Mouse (Mus musculus) hindbrain, embryonic 12.5 days (tissue): ENCODE measurements around the gene Ptpdc1. TPM values are rescaled to one million over a fixed set of nuclear protein-coding genes. Genes with fewer than 3 reads are reported as not detected.
A peak's percentile ranks its signal among the peaks of the same experiment; 100 is the strongest.

ENCODE experiments used
- ATAC-seq: fragments of 200-750 bp; cut with Nextera tagmentation; 2 replicates; pipeline ENCODE4 v1.8.0; 2017; ENCODE audit warnings: moderate TSS enrichment; ENCODE audit not compliant: low FRiP score
- H3K27ac ChIP-seq: fragments of 300-500 bp; sonication (generic); 2 replicates; pipeline ENCODE4 v1.5.1; 2016; ENCODE audit warnings: mild to moderate bottlenecking
- H3K27me3 ChIP-seq: fragments of 300-500 bp; sonication (generic); 2 replicates; pipeline ENCODE4 v1.6.1; 2016; ENCODE audit warnings: mild to moderate bottlenecking
- H3K36me3 ChIP-seq: fragments of 300-500 bp; sonication (generic); 2 replicates; pipeline ENCODE4 v1.6.1; 2016; ENCODE audit warnings: mild to moderate bottlenecking
- H3K4me1 ChIP-seq: fragments of 300-500 bp; sonication (generic); 2 replicates; pipeline ENCODE4 v1.6.1; 2016
- H3K4me2 ChIP-seq: fragments of 300-500 bp; sonication (generic); replicated peaks from 2 replicates; pipeline ENCODE4 v1.6.1; 2016; ENCODE audit warnings: mild to moderate bottlenecking
- H3K4me3 ChIP-seq: fragments of 300-500 bp; sonication (generic); 2 replicates; pipeline ENCODE4 v1.5.1; 2016; ENCODE audit warnings: mild to moderate bottlenecking
- H3K9ac ChIP-seq: fragments of 300-500 bp; sonication (generic); 2 replicates; pipeline ENCODE4 v1.6.1; 2016; ENCODE audit warnings: mild to moderate bottlenecking, moderate library complexity
- H3K9me3 ChIP-seq: fragments of 300-500 bp; sonication (generic); replicated peaks from 2 replicates; pipeline ENCODE4 v1.6.1; 2016; ENCODE audit warnings: mild to moderate bottlenecking
- WGBS: fragments of 180-500 bp; shearing (Covaris S2); methylation state at CpG from one replicate; pipeline ENCODE4 v1.1.7; 2016; 5-methylcytosine and 5-hydroxymethylcytosine counted together
- polyA plus RNA-seq: library from polyadenylated mRNA; unstranded; fragments of >200 nt; fragmentation: Nextera tagmentation; extraction: Ambion mirVana; gene quantifications from 2 replicates; pipeline ENCODE4 v1.2.1, GENCODE M21; 2016

Ptpdc1 gene
- polyA plus RNA-seq, 1 experiment from 2014 or later = 20.5 TPM

- Histone ChIP-seq H3K27me3 (no peaks in the 10 kb centered on the region), H3K9ac (no peak overlapping the region), H3K9me3 (no peaks in the 10 kb centered on the region), H3K4me1 (no peaks in the 10 kb centered on the region), H3K4me2 (no peak overlapping the region), H3K36me3 (peaks cover 17% of the 10 kb centered on the region; the same call in 1 of the 2 replicates), H3K4me3 (no peak overlapping the region), H3K27ac (no peak overlapping the region)
- WGBS = 81% methylated on average over 3 of the region's 3 CpGs
- ATAC-seq = no peak
Observed at GRCm38 (mm10) chr13:48603296-48603695, 22.2 kb downstream of the Ptpdc1 start.

- H3K9ac ChIP-seq = peak overlapping the region; percentile 3; the same call in 1 of the 2 replicates
- peak overlapping the region; percentile 13; the same call in 1 of the 2 replicates for H3K4me2 ChIP-seq
- peak overlapping the region; percentile 50 for H3K27ac ChIP-seq
- WGBS = 40% methylated on average over 7 of the region's 7 CpGs
- H3K4me1 ChIP-seq = peaks cover 25% of the 10 kb centered on the region
- H3K27me3 ChIP-seq = no peaks in the 10 kb centered on the region
- H3K4me3 ChIP-seq = no peak overlapping the region
- H3K36me3 ChIP-seq = peaks cover 12% of the 10 kb centered on the region; the same call in 1 of the 2 replicates
- peak; percentile 71; the same call in 1 of the 2 replicates for ATAC-seq
- no peaks in the 10 kb centered on the region for H3K9me3 ChIP-seq
Observed at GRCm38 (mm10) chr13:48594605-48595004, 30.9 kb downstream of the Ptpdc1 start.

- Histone ChIP-seq H3K36me3 (peaks cover 12% of the 10 kb centered on the region; the same call in 1 of the 2 replicates), H3K9ac (peak overlapping the region; percentile 3; the same call in 1 of the 2 replicates), H3K4me1 (peaks cover 25% of the 10 kb centered on the region), H3K9me3 (no peaks in the 10 kb centered on the region), H3K4me3 (no peak overlapping the region), H3K4me2 (peak overlapping the region; percentile 13; the same call in 1 of the 2 replicates), H3K27ac (peak overlapping the region; percentile 50), H3K27me3 (no peaks in the 10 kb centered on the region)
- no peak for ATAC-seq
- WGBS = 30% methylated on average over 10 of the region's 10 CpGs
Observed at GRCm38 (mm10) chr13:48594031-48594430, 31.4 kb downstream of the Ptpdc1 start.

GRCm38 (mm10) chr13:48593181-48593580 lies 32.3 kb downstream of the Ptpdc1 start:
- Histone ChIP-seq H3K9me3 (no peaks in the 10 kb centered on the region), H3K9ac (peak overlapping the region; percentile 55), H3K27ac (peak overlapping the region; percentile 74), H3K4me2 (peak overlapping the region; percentile 37), H3K36me3 (peaks cover 16% of the 10 kb centered on the region; the same call in 1 of the 2 replicates), H3K27me3 (no peaks in the 10 kb centered on the region), H3K4me1 (peaks cover 25% of the 10 kb centered on the region), H3K4me3 (peak overlapping the region; percentile 12; the same call in 1 of the 2 replicates)
- 25% methylated on average over 15 of the region's 15 CpGs for WGBS
- ATAC-seq = peak; percentile 82

- Histone ChIP-seq H3K27ac (no peak overlapping the region), H3K4me1 (peaks cover 23% of the 10 kb centered on the region), H3K4me3 (no peak overlapping the region), H3K4me2 (no peak overlapping the region), H3K9me3 (no peaks in the 10 kb centered on the region), H3K27me3 (no peaks in the 10 kb centered on the region), H3K36me3 (peaks cover 26% of the 10 kb centered on the region), H3K9ac (no peak overlapping the region)
- ATAC-seq = no peak
Observed at GRCm38 (mm10) chr13:48590743-48591142, 34.7 kb downstream of the Ptpdc1 start.

- WGBS = 93% methylated on average over 11 of the region's 11 CpGs
- Histone ChIP-seq H3K4me2 (no peak overlapping the region), H3K36me3 (peaks cover 37% of the 10 kb centered on the region), H3K27ac (no peak overlapping the region), H3K9ac (no peak overlapping the region), H3K27me3 (no peaks in the 10 kb centered on the region), H3K4me3 (no peak overlapping the region), H3K4me1 (no peaks in the 10 kb centered on the region), H3K9me3 (no peaks in the 10 kb centered on the region)
- ATAC-seq = no peak
Observed at GRCm38 (mm10) chr13:48587354-48587753, 38.1 kb downstream of the Ptpdc1 start.

- no peaks in the 10 kb centered on the region for H3K27me3 ChIP-seq
- H3K9me3 ChIP-seq = no peaks in the 10 kb centered on the region
- H3K4me1 ChIP-seq = no peaks in the 10 kb centered on the region
- 88% methylated on average over 9 of the region's 9 CpGs for WGBS
- no peak for ATAC-seq
- H3K9ac ChIP-seq = no peak overlapping the region
- H3K4me3 ChIP-seq = no peak overlapping the region
- H3K4me2 ChIP-seq = no peak overlapping the region
- no peak overlapping the region for H3K27ac ChIP-seq
- H3K36me3 ChIP-seq = peaks cover 39% of the 10 kb centered on the region
Observed at GRCm38 (mm10) chr13:48586496-48586895, 39.0 kb downstream of the Ptpdc1 start.

- no peak overlapping the region for H3K27ac ChIP-seq
- no peaks in the 10 kb centered on the region for H3K27me3 ChIP-seq
- 86% methylated on average over 7 of the region's 7 CpGs for WGBS
- no peak overlapping the region for H3K4me2 ChIP-seq
- H3K9me3 ChIP-seq = no peaks in the 10 kb centered on the region
- ATAC-seq = no peak
- no peak overlapping the region for H3K4me3 ChIP-seq
- peaks cover 39% of the 10 kb centered on the region for H3K36me3 ChIP-seq
- H3K9ac ChIP-seq = no peak overlapping the region
- H3K4me1 ChIP-seq = no peaks in the 10 kb centered on the region
Observed at GRCm38 (mm10) chr13:48585786-48586185, 39.7 kb downstream of the Ptpdc1 start.

- WGBS = 72% methylated on average over 10 of the region's 10 CpGs
- ATAC-seq = no peak
- no peaks in the 10 kb centered on the region for H3K27me3 ChIP-seq
- no peaks in the 10 kb centered on the region for H3K4me1 ChIP-seq
- H3K4me2 ChIP-seq = no peak overlapping the region
- peaks cover 34% of the 10 kb centered on the region for H3K36me3 ChIP-seq
- no peaks in the 10 kb centered on the region for H3K9me3 ChIP-seq
- no peak overlapping the region for H3K27ac ChIP-seq
- no peak overlapping the region for H3K4me3 ChIP-seq
- H3K9ac ChIP-seq = no peak overlapping the region
Observed at GRCm38 (mm10) chr13:48582688-48583379, 42.6 kb downstream of the Ptpdc1 start.

GRCm38 (mm10) chr13:48578616-48579015 lies 46.8 kb downstream of the Ptpdc1 start:
- Histone ChIP-seq H3K27me3 (no peaks in the 10 kb centered on the region), H3K4me2 (no peak overlapping the region), H3K9me3 (no peaks in the 10 kb centered on the region), H3K9ac (no peak overlapping the region), H3K4me3 (no peak overlapping the region), H3K36me3 (peaks cover 18% of the 10 kb centered on the region), H3K4me1 (peaks cover 13% of the 10 kb centered on the region), H3K27ac (no peak overlapping the region)
- 56% methylated on average over 4 of the region's 4 CpGs for WGBS
- no peak for ATAC-seq

GRCm38 (mm10) chr13:48577836-48578235 lies 47.6 kb downstream of the Ptpdc1 start:
- H3K9ac ChIP-seq = no peak overlapping the region
- H3K9me3 ChIP-seq = no peaks in the 10 kb centered on the region
- no peak overlapping the region for H3K4me3 ChIP-seq
- H3K36me3 ChIP-seq = peaks cover 17% of the 10 kb centered on the region
- H3K4me1 ChIP-seq = peaks cover 14% of the 10 kb centered on the region
- WGBS = 52% methylated on average over 11 of the region's 11 CpGs
- H3K27me3 ChIP-seq = no peaks in the 10 kb centered on the region
- ATAC-seq = no peak
- H3K4me2 ChIP-seq = no peak overlapping the region
- no peak overlapping the region for H3K27ac ChIP-seq

GRCm38 (mm10) chr13:48577007-48577406 lies 48.5 kb downstream of the Ptpdc1 start:
- Histone ChIP-seq H3K36me3 (peaks cover 10% of the 10 kb centered on the region; the same call in 1 of the 2 replicates), H3K27ac (no peak overlapping the region), H3K27me3 (no peaks in the 10 kb centered on the region), H3K9me3 (no peaks in the 10 kb centered on the region), H3K4me1 (peaks cover 14% of the 10 kb centered on the region), H3K9ac (no peak overlapping the region), H3K4me3 (no peak overlapping the region), H3K4me2 (no peak overlapping the region)
- ATAC-seq = peak; percentile 43; the same call in 1 of the 2 replicates
- 65% methylated on average over 6 of the region's 6 CpGs for WGBS

- no peaks in the 10 kb centered on the region for H3K9me3 ChIP-seq
- H3K27ac ChIP-seq = no peak overlapping the region
- no peak overlapping the region for H3K9ac ChIP-seq
- no peak for ATAC-seq
- WGBS = 68% methylated on average over 6 of the region's 6 CpGs
- no peaks in the 10 kb centered on the region for H3K27me3 ChIP-seq
- no peak overlapping the region for H3K4me2 ChIP-seq
- 0 out of 2 replicates have a peak, but pooled peaks cover 6% of the 10 kb centered on the region for H3K36me3 ChIP-seq
- no peak overlapping the region for H3K4me3 ChIP-seq
- peaks cover 14% of the 10 kb centered on the region for H3K4me1 ChIP-seq
Observed at GRCm38 (mm10) chr13:48574718-48575117, 50.7 kb downstream of the Ptpdc1 start.
